Mouse (Mus musculus) heart, postnatal 0 days (tissue): ENCODE data around the gene Ceacam1.
"Not testable (repeated sequence)": the region's sequence is repeated elsewhere in the genome, so short reads cannot be mapped to it uniquely, and the experiment has no call there.

ENCODE experiments used
- CTCF ChIP-seq: IDR thresholded peaks from 2 replicates; pipeline ENCODE4 v1.5.1; 2016; ENCODE audit warnings: antibody characterized with exemption, control low read depth, low read depth
- EP300 ChIP-seq: IDR thresholded peaks from 2 replicates; pipeline ENCODE4 v1.6.1; 2016; ENCODE audit warnings: antibody characterized with exemption, low read depth

GRCm38 (mm10) chr7:25480791-25481190, 3.4 kb upstream of the Ceacam1 start:
- TF ChIP-seq CTCF: 0 out of 2 replicates have a peak, but pooled peaks have one; percentile 8
- TF ChIP-seq EP300: not testable (repeated sequence)
